Mouse (Mus musculus) MEL (cell line): ENCODE results near the gene Clk3. TPM values are rescaled to one million over a fixed set of nuclear protein-coding genes. Genes with fewer than 3 reads are reported as not detected.

ENCODE experiments used
- DNase-seq: peaks from one replicate; pipeline ENCODE4 v3.0.0; 2011; ENCODE audit warnings: low read depth, low spot score
- H3K27ac ChIP-seq: 2 replicates; pipeline ENCODE4 v1.5.1; 2012; ENCODE audit warnings: low read depth, mild to moderate bottlenecking, control low read depth, low read length, moderate library complexity; ENCODE audit not compliant: control insufficient read depth
- H3K27me3 ChIP-seq, 2 experiments: fragments of 150-350 bp in 1 of 2; sonication (generic) in 1 of 2; 2 replicates each; pipeline ENCODE4 v1.6.1; 2012; ENCODE audit warnings: low read length in 2 of 2, mild to moderate bottlenecking in 2 of 2, improper control_type of control experiment in 1 of 2, moderate library complexity in 1 of 2; ENCODE audit not compliant: insufficient read depth in 2 of 2, control insufficient read depth in 1 of 2
- H3K36me3 ChIP-seq, 2 experiments: 2 replicates each; pipeline ENCODE4 v1.6.1; 2012 to 2014; ENCODE audit warnings: low read length in 2 of 2, improper control_type of control experiment in 1 of 2, inconsistent platforms in 1 of 2, mild to moderate bottlenecking in 1 of 2; ENCODE audit not compliant: insufficient read depth in 2 of 2, control insufficient read depth in 1 of 2
- H3K4me1 ChIP-seq, 2 experiments: fragments of 150-350 bp in 1 of 2; sonication (generic) in 1 of 2; 2 replicates each; pipeline ENCODE4 v1.6.1; 2012; ENCODE audit warnings: low read length in 2 of 2, improper control_type of control experiment in 1 of 2, mild to moderate bottlenecking in 1 of 2; ENCODE audit not compliant: insufficient read depth in 2 of 2, control insufficient read depth in 1 of 2
- H3K4me3 ChIP-seq, 2 experiments: fragments of 150-350 bp in 1 of 2; sonication (generic) in 1 of 2; 2 replicates each; pipeline ENCODE4 v1.5.1; 2012; ENCODE audit warnings: low read depth in 2 of 2, low read length in 2 of 2, mild to moderate bottlenecking in 2 of 2, moderate library complexity in 2 of 2, control low read depth in 1 of 2, improper control_type of control experiment in 1 of 2; ENCODE audit not compliant: control insufficient read depth in 1 of 2, insufficient read depth in 1 of 2
- H3K79me2 ChIP-seq: 2 replicates; pipeline ENCODE4 v1.6.1; 2012; ENCODE audit warnings: mild to moderate bottlenecking, low read length, moderate library complexity; ENCODE audit not compliant: control insufficient read depth, poor library complexity, insufficient read depth
- H3K9ac ChIP-seq: 2 replicates; pipeline ENCODE4 v1.6.1; 2012; ENCODE audit warnings: low read depth, mild to moderate bottlenecking, control low read depth, low read length, moderate library complexity; ENCODE audit not compliant: control insufficient read depth, poor library complexity, severe bottlenecking
- H3K9me3 ChIP-seq: fragments of 150-350 bp; sonication (generic); replicated peaks from 2 replicates; pipeline ENCODE4 v1.6.1; 2012; ENCODE audit warnings: mild to moderate bottlenecking, low read length, improper control_type of control experiment, moderate library complexity; ENCODE audit not compliant: insufficient read depth
- BHLHE40 ChIP-seq: IDR thresholded peaks from 2 replicates; pipeline ENCODE4 v1.6.1; 2012; ENCODE audit warnings: low read depth, mild to moderate bottlenecking, inconsistent platforms, low read length, improper control_type of control experiment, borderline replicate concordance
- CTCF ChIP-seq, 3 experiments: IDR thresholded peaks in 2 of 3; conservative IDR thresholded peaks in 1 of 3; 2 replicates each; pipeline ENCODE4 v1.5.1; 2011 to 2012; ENCODE audit warnings: low read length in 3 of 3, low read depth in 2 of 3, mild to moderate bottlenecking in 2 of 3, improper control_type of control experiment in 1 of 3, inconsistent platforms in 1 of 3, mixed read lengths in 1 of 3, moderate library complexity in 1 of 3; ENCODE audit not compliant: control insufficient read depth in 1 of 3, insufficient read depth in 1 of 3, poor library complexity in 1 of 3, severe bottlenecking in 1 of 3
- GABPA ChIP-seq: IDR thresholded peaks from 2 replicates; pipeline ENCODE4 v1.6.1; 2012; ENCODE audit warnings: low read depth, mild to moderate bottlenecking, inconsistent platforms, low read length, improper control_type of control experiment, moderate library complexity
- HCFC1 ChIP-seq: IDR thresholded peaks from 2 replicates; pipeline ENCODE4 v1.6.1; 2012; ENCODE audit warnings: low read depth, mild to moderate bottlenecking, inconsistent platforms, low read length, improper control_type of control experiment, moderate library complexity
- KAT2A ChIP-seq: conservative IDR thresholded peaks from 2 replicates; pipeline ENCODE4 v1.6.1; 2012; ENCODE audit warnings: low read depth, low read length, improper control_type of control experiment, inconsistent platforms
- MAFK ChIP-seq: IDR thresholded peaks from 2 replicates; pipeline ENCODE4 v1.6.1; 2011; ENCODE audit warnings: low read depth, mild to moderate bottlenecking, low read length, improper control_type of control experiment, borderline replicate concordance
- MAX ChIP-seq: IDR thresholded peaks from 2 replicates; pipeline ENCODE4 v1.6.1; 2011; ENCODE audit warnings: low read length, improper control_type of control experiment
- MYB ChIP-seq: IDR thresholded peaks from 2 replicates; pipeline ENCODE4 v1.6.1; 2011; ENCODE audit warnings: mild to moderate bottlenecking, low read depth, low read length, improper control_type of control experiment
- NRF1 ChIP-seq: IDR thresholded peaks from 2 replicates; pipeline ENCODE4 v1.6.1; 2014; ENCODE audit warnings: low read depth, mild to moderate bottlenecking, inconsistent platforms, low read length, improper control_type of control experiment, moderate library complexity; ENCODE audit not compliant: poor library complexity, insufficient read depth, severe bottlenecking
- RAD21 ChIP-seq: IDR thresholded peaks from 2 replicates; pipeline ENCODE4 v1.6.1; 2011; ENCODE audit warnings: mild to moderate bottlenecking, low read depth, low read length, improper control_type of control experiment
- SMC3 ChIP-seq: IDR thresholded peaks from 2 replicates; pipeline ENCODE4 v1.6.1; 2011; ENCODE audit warnings: low read depth, low read length, improper control_type of control experiment
- TAL1 ChIP-seq: IDR thresholded peaks from 2 replicates; pipeline ENCODE4 v1.6.1; 2012; ENCODE audit warnings: mild to moderate bottlenecking, inconsistent platforms, low read length, moderate library complexity, mixed read lengths
- USF1 ChIP-seq: IDR thresholded peaks from 2 replicates; pipeline ENCODE4 v1.6.1; 2014; ENCODE audit warnings: low read depth, mild to moderate bottlenecking, inconsistent platforms, low read length, improper control_type of control experiment, moderate library complexity
- ZC3H11A ChIP-seq: IDR thresholded peaks from 2 replicates; pipeline ENCODE4 v1.6.1; 2012; ENCODE audit warnings: low read depth, mild to moderate bottlenecking, inconsistent platforms, low read length, improper control_type of control experiment
- polyA plus RNA-seq, 2 experiments: library from polyadenylated mRNA; stranded (reverse) in 1 of 2; unstranded in 1 of 2; fragments of >175 nt in 1 of 2; fragments of >200 nt in 1 of 2; gene quantifications; 2 replicates each; pipeline versions ENCODE4 v1.2.1 to v1.2.4; 2012; ENCODE audit warnings: low replicate concordance in 2 of 2, low read depth in 1 of 2; ENCODE audit not compliant: insufficient read length in 2 of 2, insufficient read depth in 1 of 2, missing spikeins in 1 of 2
- total RNA-seq: library from RNA; depleted of rRNA; stranded (reverse); fragments of 300-350 nt; gene quantifications from 2 replicates; pipeline ENCODE4 v1.2.3, GENCODE M21; 2012

The Clk3 gene
- total and polyA plus RNA-seq, 3 experiments, result 31.2 to 65.6 TPM; not detected in 1

DNA sequence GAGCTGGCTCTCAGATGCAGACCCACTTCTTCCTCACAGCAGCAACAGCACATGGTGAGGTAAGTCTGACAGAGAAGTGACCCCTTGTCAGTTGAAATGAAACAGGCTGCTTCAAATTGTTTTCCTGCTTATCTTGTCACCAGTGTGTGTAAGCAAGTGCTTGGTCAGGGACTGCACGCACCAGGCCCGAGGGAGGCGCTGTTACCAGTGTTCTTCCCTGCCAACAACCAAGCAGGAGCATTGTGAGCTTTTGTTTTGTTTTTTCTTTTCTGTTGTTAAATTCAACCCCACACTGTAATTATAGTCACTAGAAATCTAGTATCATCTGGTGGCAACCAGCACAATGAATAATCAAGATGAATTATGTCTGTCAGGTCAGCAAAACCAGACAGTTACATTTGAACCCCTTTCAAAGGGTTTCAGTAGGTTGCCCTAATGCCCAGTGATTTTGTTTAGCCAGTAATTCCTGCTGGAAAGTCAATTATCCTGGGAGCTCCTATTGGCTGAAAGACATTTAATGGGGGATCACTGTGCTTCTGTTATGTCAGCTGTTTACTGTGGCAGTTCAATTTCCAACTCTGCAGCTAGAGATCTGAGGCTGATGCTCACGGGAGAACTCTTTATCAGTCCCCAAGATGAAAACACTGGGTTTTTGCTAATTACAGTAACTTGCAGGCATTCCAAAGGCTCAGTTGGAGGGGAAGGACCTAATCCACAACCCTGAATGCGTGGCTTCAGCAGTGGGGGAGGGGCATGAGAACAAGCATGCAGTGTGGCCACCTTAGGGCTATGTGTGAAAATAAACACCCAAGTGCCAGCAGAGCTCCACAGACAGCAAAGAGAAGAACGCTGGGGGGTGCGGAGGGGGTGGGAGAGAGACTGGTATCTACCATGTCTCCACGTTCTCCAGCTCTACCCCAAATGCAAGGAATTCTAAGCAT lies 46.4 kb upstream of the Clk3 start:
- no peak for DNase-seq
- Histone ChIP-seq H3K27ac (no peak overlapping the region), H3K27me3 (no peaks in the 10 kb centered on the region), H3K9ac (no peak overlapping the region), H3K9me3 (no peaks in the 10 kb centered on the region), H3K36me3 (peaks cover 0 to 2% of the 10 kb centered on the region in 2 experiments; a peak in 2 of 4 replicates), H3K4me1 (peaks cover 0 to 4% of the 10 kb centered on the region in 2 experiments; a peak in 1 of 4 replicates), H3K4me3 (no peak overlapping the region), H3K79me2 (no peaks in the 10 kb centered on the region)
- TF ChIP-seq MYB, result no peak
- TF ChIP-seq MAFK, result no peak
- TF ChIP-seq CTCF (IDR thresholded peaks at IDR 0.05 in 2 of 3, conservative IDR thresholded peaks at IDR 0.05 in 1 of 3; ENCODE audit: control insufficient read depth in 1 of 3, insufficient read depth in 1 of 3, low read depth in 2 of 3, low read length in 3 of 3, poor library complexity in 1 of 3, severe bottlenecking in 1 of 3), result peak in 1 of 3 experiments; percentile 8; a peak in 1 of 6 replicates

DNA sequence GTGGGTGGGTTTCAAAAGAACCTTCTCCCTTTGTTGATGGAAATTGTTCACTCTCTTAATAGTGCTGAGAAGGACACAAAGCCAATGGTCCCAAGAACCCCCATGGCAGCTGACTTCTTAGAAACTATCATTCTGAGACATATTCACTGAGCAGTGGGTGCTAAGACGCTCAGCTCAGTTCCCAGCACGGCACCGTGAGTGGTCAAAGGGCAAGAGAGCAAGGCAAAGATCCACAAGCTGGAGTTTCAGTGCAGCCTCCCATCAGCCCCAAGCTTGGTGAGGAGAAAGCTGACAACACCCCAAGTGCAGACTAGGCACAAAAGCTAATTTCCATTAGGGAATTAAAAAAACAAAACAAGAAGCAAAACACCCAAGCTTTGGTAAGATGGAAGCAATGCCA lies 45.0 kb upstream of the Clk3 start:
- Histone ChIP-seq H3K4me1 (peaks cover 2 to 15% of the 10 kb centered on the region in 2 experiments), H3K9me3 (no peaks in the 10 kb centered on the region), H3K79me2 (no peaks in the 10 kb centered on the region), H3K4me3 (no peak overlapping the region), H3K27ac (no peak overlapping the region), H3K27me3 (no peaks in the 10 kb centered on the region), H3K9ac (no peak overlapping the region), H3K36me3 (peaks cover 0 to 8% of the 10 kb centered on the region in 2 experiments; a peak in 2 of 4 replicates)
- DNase-seq, result no peak
- TF ChIP-seq RAD21, result no peak
- no peak for TF ChIP-seq GABPA
- TF ChIP-seq TAL1, result no peak
- TF ChIP-seq MAFK, result no peak
- TF ChIP-seq SMC3, result no peak
- no peak for TF ChIP-seq MYB
- no peak for TF ChIP-seq BHLHE40
- TF ChIP-seq MAX, result no peak

DNA sequence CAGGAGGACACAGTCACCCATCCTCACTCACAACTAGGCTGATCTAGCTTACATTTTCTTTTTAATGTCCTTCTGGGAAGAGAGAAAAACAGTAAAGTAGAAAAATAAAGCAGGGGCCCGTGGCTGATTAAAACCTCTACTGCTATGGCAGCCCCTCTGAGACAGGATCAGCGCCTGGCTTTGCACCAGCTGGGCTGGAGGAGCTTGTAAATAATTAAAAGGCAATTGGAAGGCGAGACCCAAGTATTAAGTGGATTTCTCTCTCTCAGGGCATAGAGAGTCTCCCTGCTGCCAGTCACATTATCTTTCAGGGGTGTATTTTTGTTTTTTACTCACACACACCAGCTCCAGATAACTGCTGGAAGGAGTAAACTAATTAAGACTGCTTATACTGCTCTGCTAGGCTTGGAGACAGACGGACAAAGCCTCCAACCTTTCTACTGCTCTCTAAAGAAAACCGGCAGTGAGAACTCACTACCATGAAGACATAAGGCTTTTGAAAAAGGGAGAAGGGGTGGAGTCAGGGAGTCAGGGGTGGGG lies 43.2 kb upstream of the Clk3 start:
- H3K27ac ChIP-seq, result no peak overlapping the region
- TF ChIP-seq NRF1, result no peak
- TF ChIP-seq HCFC1, result no peak
- TF ChIP-seq KAT2A, result no peak
- no peak for TF ChIP-seq USF1
- TF ChIP-seq MAFK, result no peak
- no peak for TF ChIP-seq ZC3H11A
- no peaks in the 10 kb centered on the region for H3K79me2 ChIP-seq
- H3K9ac ChIP-seq, result no peak overlapping the region
- peaks cover 3 to 22% of the 10 kb centered on the region in 2 experiments for H3K4me1 ChIP-seq
- H3K27me3 ChIP-seq, result no peaks in the 10 kb centered on the region
- H3K36me3 ChIP-seq, result peaks cover 0 to 19% of the 10 kb centered on the region in 2 experiments; a peak in 2 of 4 replicates
- no peak for DNase-seq
- no peak overlapping the region for H3K4me3 ChIP-seq
- H3K9me3 ChIP-seq, result no peaks in the 10 kb centered on the region
